Mouse (Mus musculus) liver, postnatal 0 days (tissue): ENCODE measurements around the gene Gjb6.
A peak's percentile ranks its signal among the peaks of the same experiment; 100 is the strongest.

Experiments
- CTCF ChIP-seq: sonication (generic); IDR thresholded peaks from 2 replicates; pipeline ENCODE4 v1.5.1; 2016; ENCODE audit warnings: antibody characterized with exemption, low read depth
- EP300 ChIP-seq: IDR thresholded peaks from 2 replicates; pipeline ENCODE4 v1.6.1; 2016; ENCODE audit warnings: antibody characterized with exemption, low read depth, mild to moderate bottlenecking

GRCm38 (mm10) chr14:57095855-57096254, 37.6 kb downstream of the Gjb6 start:
- TF ChIP-seq CTCF (no peak), EP300 (0 out of 2 replicates have a peak, but pooled peaks have one; percentile 14)
